Mouse (Mus musculus) liver, embryonic 14.5 days (tissue): ENCODE measurements around the gene Cacybp.

Source experiments
- CTCF ChIP-seq: IDR thresholded peaks from 2 replicates; pipeline ENCODE4 v1.5.1; 2016; ENCODE audit warnings: antibody characterized with exemption, low read depth, control low read depth
- EP300 ChIP-seq: IDR thresholded peaks from 2 replicates; pipeline ENCODE4 v1.6.1; 2016; ENCODE audit warnings: antibody characterized with exemption, low read depth

- TF ChIP-seq CTCF = no peak
- TF ChIP-seq EP300 = no peak
Measured at GRCm38 (mm10) chr1:160251388-160252007, 38.8 kb upstream of the Cacybp start.
